Mouse (Mus musculus): ENCODE measurements around the gene Csf2rb.
"Not testable (repeated sequence)": the region's sequence is repeated elsewhere in the genome, so short reads cannot be mapped to it uniquely, and the experiment has no call there.

The Csf2rb gene

GRCm38 (mm10) chr15:78328520-78329097, 3.1 kb downstream of the Csf2rb start:
- DNase-seq, result no peak

DNA sequence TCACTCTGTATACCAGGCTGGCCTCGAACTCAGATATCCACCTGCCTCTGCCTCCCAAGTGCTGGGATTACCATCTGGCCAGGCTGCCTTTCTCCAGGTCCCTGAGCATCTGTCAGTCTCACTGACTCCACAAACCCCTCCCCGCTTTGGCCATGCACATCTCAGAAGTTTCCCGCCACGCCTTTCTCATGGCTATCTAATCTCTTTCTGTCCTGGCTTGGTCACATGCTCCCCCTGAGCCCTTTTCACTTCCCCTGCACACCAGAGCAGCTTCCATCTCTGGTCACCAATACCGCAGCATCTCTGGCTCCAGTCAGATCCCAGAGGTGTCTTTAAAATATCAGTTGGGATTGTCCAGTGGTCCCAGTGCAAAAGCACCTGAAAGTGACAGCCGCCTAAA, 4.4 kb downstream of the Csf2rb start:
- DNase-seq, result not testable (repeated sequence)

- DNase-seq, result no peak
These were observed 5.2 kb downstream of the Csf2rb start for GRCm38 (mm10) chr15:78330706-78331105.

- DNase-seq, result no peak
These were observed 6.2 kb downstream of the Csf2rb start for GRCm38 (mm10) chr15:78331523-78332340.

- peak; percentile 26 for DNase-seq
These were observed 7.4 kb downstream of the Csf2rb start for GRCm38 (mm10) chr15:78332981-78333380.

DNA sequence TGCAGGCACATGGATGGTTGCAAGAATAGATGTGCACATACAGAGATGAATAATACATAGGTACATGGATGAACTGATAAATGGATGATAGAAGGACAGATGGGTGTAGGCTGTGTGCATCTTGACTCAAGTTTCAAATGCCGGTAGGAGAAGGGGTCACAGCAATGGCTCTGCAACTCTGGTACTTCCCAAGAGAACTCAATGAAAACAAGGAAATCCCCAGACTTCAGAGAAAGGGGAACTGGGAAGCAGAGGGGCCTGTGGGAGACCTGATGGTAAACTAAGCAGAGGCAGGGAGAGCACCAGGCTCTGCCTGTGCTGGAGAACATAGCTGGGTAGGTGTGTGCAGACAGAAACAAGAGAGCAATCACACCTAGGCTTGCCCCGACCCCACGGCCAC, 8.8 kb downstream of the Csf2rb start:
- no peak for DNase-seq

GRCm38 (mm10) chr15:78339627-78340423, 14.3 kb downstream of the Csf2rb start:
- peak; percentile 33 for DNase-seq

GRCm38 (mm10) chr15:78340919-78341318, 15.4 kb downstream of the Csf2rb start:
- DNase-seq, result not testable (repeated sequence)

DNA sequence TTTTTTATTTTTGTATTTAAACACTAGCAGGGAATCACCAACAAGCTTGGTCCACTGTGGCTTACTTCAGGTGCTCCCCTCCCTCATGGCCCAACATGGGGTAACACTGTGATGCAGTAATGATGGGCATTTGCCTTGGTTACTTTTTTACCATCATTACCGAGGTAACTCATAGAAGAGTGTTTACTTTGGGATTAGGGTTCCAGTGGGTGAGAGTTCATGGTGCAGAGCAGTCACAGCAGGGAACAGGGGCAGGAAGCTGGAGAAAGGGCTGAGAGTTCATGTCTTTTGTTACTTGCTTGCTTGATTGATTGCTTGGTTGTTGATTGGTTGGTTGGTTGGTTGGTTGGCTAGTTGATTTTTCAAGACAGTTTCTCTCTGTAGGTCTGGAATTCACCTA, 18.1 kb downstream of the Csf2rb start:
- DNase-seq, result no peak

DNA sequence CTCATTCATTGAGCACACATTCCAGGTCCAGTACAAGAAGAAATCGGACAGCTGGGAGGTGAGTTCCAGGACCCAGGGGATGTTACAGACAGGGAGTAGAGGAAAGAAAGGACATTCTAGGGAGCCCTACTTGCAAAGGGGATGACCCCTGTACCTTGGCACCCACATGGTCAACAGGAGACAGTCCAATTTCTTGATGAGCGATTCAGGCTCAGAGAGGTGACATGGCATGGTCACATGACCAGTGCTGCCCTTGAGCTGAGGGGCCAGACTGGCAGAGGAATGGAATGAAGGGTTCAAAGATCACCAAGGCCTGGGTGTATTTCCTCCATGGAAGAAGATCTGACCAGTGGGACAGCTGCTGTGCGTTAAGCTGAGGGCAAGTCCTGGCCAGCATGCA, 19.0 kb downstream of the Csf2rb start:
- DNase-seq, result no peak

GRCm38 (mm10) chr15:78351586-78352165, 26.1 kb downstream of the Csf2rb start:
- no peak for DNase-seq

DNA sequence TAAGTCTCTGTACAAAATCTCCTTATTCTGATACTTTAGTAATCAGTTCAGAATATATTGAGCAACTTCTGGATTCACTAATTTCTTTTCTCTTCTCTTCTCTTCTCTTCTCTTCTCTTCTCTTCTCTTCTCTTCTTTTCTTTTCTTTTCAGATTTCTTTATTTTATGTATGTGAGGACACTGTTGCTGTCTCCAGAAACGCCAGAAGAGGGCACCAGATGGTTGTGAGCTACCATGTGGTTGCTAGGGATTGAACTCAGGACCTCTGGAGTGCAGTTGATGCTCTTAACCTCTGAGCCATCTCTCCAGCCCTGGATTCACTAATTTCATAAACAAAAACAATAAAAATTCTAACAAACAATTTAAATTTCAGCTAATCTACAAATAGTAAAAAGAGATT, 29.4 kb downstream of the Csf2rb start:
- DNase-seq, result peak; percentile 47

DNA sequence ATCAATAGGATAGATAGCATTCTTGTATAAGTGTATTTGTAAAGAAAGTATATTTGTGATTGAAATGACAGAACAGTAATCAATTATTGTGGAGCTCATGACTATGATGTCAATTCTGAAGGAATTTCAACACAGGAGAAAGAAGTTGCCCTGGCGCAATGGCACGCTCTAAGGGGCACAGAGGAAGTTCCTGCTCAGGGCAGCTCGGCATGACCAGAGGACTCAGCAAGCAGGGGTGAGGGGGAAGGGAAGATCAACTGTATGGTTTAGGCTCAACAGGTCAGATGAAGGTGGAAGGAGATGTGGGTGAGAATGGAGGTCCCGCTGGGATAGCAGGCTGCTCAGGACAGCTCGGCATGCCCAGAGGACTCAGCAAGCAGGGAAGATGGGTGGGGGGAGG, 30.0 kb downstream of the Csf2rb start:
- DNase-seq, result no peak

DNA sequence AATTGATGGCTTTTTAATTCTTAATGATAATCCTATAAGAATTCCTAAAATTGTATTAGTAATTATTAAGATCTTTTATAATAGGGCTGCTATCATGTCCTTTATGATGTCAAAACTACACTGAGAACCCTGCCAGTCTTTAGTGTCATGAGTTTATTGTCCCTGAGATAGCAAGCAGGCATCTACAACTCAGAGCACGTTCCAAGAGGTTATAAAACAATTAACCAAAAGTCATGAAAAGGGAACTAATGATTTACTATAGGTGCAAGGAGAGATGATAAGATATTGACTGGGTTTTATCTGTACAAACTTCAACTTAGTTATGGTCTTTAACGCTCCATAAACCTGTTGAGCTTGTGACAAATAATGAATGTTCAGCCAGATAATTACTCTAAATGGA, 40.4 kb downstream of the Csf2rb start:
- no peak for DNase-seq

- no peak for DNase-seq
These were observed 41.3 kb downstream of the Csf2rb start for GRCm38 (mm10) chr15:78366875-78367274.

GRCm38 (mm10) chr15:78367811-78368210, 42.3 kb downstream of the Csf2rb start:
- no peak for DNase-seq

GRCm38 (mm10) chr15:78368926-78369346, 43.4 kb downstream of the Csf2rb start:
- peak; percentile 50 for DNase-seq

GRCm38 (mm10) chr15:78369641-78370040, 44.1 kb downstream of the Csf2rb start:
- no peak for DNase-seq

DNA sequence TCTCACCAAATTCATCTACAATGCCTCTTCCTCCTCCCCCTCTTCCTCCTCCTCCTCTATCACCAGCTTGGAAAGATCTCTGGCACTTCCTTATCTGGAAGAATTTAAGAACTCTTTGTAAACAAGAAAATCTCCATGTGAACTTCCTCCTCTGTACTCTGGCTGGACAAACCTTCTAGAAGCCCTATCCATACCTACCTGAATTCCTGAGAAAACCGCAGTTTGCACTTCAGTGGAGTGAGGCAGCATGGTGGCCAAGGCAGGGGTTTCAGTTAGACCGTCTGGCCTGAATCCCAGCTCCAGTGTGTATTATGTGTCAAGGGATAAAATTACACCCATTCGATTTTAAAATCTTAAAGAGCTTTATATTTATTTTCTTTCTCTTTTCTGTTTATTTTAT, 47.2 kb downstream of the Csf2rb start:
- DNase-seq, result no peak

DNA sequence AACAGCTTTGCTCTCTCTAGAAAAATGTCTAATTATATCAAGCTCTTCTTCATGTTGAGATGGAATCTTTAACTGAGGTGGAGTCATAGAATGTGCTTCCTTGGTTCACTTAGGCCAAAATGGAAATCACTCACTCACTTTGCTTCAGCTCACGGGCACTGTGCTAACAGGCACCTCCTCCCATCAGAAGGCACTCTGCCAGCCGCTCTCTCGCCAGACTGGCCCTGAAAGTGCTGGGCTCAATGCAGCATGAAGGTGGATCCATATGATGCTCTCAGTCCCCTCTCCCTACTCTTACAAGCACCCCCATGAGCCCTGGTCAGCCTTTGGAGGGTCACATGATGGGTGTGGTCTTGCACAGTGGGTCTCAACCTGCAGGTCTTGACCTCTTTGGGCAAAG, 48.7 kb downstream of the Csf2rb start:
- DNase-seq, result no peak

DNA sequence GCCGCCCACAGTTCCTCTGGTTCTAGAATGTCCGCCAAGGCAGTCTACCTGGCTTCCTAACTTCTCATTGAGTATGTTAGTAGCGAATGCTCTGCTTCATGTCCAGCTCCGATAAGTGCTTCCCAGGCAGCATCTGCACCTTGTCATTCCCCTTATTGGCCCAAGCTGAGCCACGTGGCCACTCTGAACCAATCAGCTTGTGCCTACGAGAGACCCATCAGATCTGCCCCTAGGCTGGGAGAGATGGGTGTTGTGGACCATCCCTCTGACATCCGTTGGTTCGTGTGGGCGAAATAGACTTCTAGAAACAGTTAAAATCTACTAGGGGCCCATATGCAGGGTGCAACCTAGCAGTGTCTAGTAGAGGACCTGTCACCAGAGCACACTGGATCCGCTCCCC, 52.3 kb downstream of the Csf2rb start:
- DNase-seq, result no peak

DNA sequence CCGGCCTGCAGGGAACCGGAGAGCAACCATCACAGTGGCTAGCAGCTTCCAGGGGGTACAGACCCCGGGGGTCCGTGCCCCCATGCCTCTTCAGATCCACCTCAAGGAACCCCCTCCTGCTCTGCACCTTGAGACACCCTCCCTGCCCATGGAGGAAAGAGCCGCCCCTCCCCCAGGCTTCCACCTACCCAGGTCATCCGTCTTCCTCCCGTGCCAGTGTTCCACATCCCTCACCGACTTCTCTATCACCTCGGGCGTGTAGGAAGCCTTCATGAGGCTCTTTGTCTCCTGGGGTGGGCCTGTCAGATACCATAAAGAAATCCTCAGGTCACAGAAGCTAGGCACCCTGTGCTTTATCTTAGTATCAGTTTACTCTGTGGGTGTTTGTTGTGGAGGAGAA, 53.0 kb downstream of the Csf2rb start:
- DNase-seq, result no peak

GRCm38 (mm10) chr15:78380208-78380607, 54.7 kb downstream of the Csf2rb start:
- no peak for DNase-seq

Measured in thymus, postnatal 25 days (tissue).